Mouse (Mus musculus): ENCODE data around the gene Cdc42ep4. TPM values are rescaled to one million over a fixed set of nuclear protein-coding genes. Genes with fewer than 3 reads are reported as not detected.

The Cdc42ep4 gene
- polyA plus RNA-seq (2015; fragmentation: Nextera tagmentation; extraction: Ambion mirVana): 108 and 119 TPM in 2 replicates

DNA sequence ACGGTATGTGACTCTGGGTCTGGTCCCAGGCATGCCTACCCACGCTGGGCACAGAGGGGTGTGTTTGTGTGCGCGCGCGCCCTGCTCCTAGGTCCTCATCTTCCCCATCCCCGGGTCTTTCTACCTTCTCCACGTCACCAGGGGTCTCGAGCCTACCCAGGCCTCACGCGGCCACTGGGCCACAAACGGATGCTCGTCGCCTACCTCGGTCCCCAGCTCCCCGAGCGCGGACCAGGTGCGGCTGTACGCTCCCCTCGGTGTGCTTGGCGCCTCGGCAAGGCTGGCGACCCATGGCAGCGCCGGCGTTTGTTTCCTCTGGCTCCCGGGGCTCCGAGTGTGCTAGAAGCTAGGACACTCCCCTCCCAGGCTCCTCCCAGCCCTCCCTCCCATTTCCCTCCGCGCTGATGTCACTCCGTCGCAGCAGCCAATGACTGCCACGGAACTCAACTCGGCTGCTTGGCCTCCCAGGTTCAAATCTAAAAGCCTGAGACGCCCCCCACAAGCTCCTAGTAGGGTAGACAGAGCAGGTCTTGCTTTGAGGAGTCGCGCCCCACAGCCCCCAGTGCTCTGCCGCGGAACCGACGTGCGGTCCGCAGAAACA, at the start of gene Cdc42ep4:
Gene Cdc42ep4 (minus strand): TSS at position 398 of the 601 bp plus-strand sequence.
- H3K4me1 ChIP-seq: peaks cover 69% of the 10 kb centered on the region
- WGBS: under 1% methylated on average over 44 of the region's 44 CpGs
- peak; percentile 83 for ATAC-seq (ENCODE audit: insufficient number of reproducible peaks, insufficient read depth, low FRiP score, low TSS enrichment, low read depth)

DNA sequence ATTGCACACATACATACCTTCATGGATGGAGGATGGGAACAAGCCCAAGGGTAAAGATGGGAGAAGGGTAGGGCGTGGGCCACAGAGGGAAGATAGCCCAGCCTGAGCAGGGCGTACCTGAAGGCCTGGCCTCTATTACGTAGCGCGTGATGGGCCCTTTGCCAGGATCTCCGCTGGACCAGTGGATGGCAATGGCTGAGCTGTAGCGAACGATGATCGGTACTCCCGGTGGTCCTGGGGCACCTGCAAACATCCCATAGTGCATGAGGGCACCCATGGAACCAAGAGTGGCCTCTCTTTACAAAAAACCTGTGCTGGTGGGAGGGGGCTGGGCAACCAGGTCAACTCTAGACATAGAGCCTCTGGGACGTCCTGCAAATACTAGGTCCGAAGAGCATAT, 48.3 kb upstream of the Cdc42ep4 start:
- Histone ChIP-seq H3K9me3 (no peaks in the 10 kb centered on the region), H3K27ac (no peak overlapping the region), H3K4me2 (no peak overlapping the region), H3K4me1 (peaks cover 33% of the 10 kb centered on the region), H3K27me3 (no peaks in the 10 kb centered on the region), H3K4me3 (no peak overlapping the region), H3K36me3 (peaks cover 12% of the 10 kb centered on the region; the same call in 1 of the 2 replicates), H3K9ac (no peak overlapping the region)
- 97% methylated on average over 12 of the region's 12 CpGs for WGBS
- no peak for ATAC-seq (ENCODE audit: insufficient number of reproducible peaks, insufficient read depth, low FRiP score, low TSS enrichment, low read depth)

More for the DNA sequence above, at the start of gene Cdc42ep4:
- Histone ChIP-seq H3K27ac (peak within 1 kb of the TSS; percentile 100), H3K36me3 (peaks cover 4% of the 10 kb centered on the region; the same call in 1 of the 2 replicates), H3K9me3 (no peaks in the 10 kb centered on the region), H3K4me2 (peak within 1 kb of the TSS; percentile 80), H3K9ac (peak within 1 kb of the TSS; percentile 95), H3K4me3 (peak within 1 kb of the TSS; percentile 85), H3K27me3 (no peaks in the 10 kb centered on the region)

GRCm38 (mm10) chr11:113799041-113799447, 47.4 kb upstream of the Cdc42ep4 start:
- Histone ChIP-seq H3K27ac (no peak overlapping the region), H3K9ac (no peak overlapping the region), H3K9me3 (no peaks in the 10 kb centered on the region), H3K4me1 (peaks cover 33% of the 10 kb centered on the region), H3K36me3 (0 out of 2 replicates have a peak, but pooled peaks cover 8% of the 10 kb centered on the region), H3K27me3 (no peaks in the 10 kb centered on the region), H3K4me3 (no peak overlapping the region), H3K4me2 (no peak overlapping the region)
- ATAC-seq (ENCODE audit: insufficient number of reproducible peaks, insufficient read depth, low FRiP score, low TSS enrichment, low read depth): no peak
- WGBS: 82% methylated on average over 14 of the region's 14 CpGs

DNA sequence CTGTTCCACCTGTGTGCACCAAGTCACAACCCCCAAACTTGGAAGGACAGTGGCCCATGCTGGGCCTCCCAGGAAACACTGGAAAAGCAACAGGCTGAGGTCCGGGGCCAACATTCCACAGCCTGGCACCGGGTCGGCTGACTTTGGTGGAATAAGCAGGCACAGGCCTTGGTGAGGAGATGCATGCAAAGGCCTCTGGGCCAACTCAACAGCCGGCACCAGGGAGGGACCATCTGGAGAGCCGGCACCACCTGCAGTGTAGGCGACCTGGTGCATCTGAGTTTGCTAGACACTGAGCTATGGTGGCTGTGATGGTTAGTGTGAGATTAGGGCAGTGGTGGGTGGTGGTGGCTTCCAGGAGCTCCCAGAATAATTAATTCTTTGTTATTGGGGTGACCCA, 46.3 kb upstream of the Cdc42ep4 start:
- peaks cover 33% of the 10 kb centered on the region for H3K4me1 ChIP-seq
- H3K27ac ChIP-seq: peak overlapping the region; percentile 64
- 0 out of 2 replicates have a peak, but pooled peaks cover 11% of the 10 kb centered on the region for H3K36me3 ChIP-seq
- peak overlapping the region; percentile 17; the same call in 1 of the 2 replicates for H3K9ac ChIP-seq
- 62% methylated on average over 6 of the region's 6 CpGs for WGBS
- ATAC-seq (ENCODE audit: insufficient number of reproducible peaks, insufficient read depth, low FRiP score, low TSS enrichment, low read depth): no peak
- no peaks in the 10 kb centered on the region for H3K9me3 ChIP-seq
- no peak overlapping the region for H3K4me2 ChIP-seq
- no peaks in the 10 kb centered on the region for H3K27me3 ChIP-seq
- H3K4me3 ChIP-seq: no peak overlapping the region

DNA sequence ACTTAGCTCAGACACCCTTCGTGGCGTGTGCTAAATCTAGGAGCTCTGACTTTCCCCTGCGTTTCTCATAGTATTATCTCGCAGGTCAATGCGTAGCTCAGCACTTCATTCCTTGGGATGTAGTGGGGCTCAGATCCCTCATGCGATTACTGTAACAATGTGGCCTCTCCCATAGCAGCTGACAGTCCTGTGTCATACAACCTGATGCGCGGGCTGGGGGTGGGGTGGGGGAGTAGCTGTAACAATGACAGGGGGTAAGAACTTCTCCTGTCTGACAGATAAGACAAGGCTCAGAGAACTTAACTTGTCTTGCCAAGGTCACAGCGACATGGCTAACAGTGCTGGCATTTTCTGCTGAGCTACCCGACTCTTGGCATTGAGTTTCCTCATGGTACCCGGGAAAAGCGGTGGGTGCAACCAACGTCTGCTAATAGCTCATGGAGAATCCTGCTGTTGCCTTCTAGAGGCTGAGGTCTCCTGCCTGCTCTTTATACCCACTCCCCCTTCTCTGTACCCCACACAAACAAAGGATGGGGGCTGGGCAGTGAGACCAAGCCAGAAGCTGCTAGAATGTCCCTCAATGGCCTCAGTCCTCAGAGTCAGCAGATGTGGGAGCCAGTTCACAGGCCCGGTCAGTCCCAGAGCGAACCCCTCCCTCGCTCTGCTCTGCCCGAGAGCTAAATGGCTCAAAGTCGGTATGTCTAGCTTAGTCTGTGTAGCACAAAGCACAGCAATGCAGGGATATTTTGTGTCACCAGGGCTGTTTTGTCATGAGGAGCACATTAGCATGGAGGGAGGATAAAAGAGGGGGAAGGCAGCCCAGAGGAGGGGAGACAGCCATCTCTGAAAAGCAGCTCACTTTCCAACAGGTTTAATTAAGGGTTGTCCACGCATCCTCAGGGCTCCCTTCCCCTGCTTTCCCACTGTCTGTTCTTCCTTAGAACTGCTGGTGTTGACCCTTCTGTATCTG, 45.6 kb upstream of the Cdc42ep4 start:
- 52% methylated on average over 19 of the region's 19 CpGs for WGBS

DNA sequence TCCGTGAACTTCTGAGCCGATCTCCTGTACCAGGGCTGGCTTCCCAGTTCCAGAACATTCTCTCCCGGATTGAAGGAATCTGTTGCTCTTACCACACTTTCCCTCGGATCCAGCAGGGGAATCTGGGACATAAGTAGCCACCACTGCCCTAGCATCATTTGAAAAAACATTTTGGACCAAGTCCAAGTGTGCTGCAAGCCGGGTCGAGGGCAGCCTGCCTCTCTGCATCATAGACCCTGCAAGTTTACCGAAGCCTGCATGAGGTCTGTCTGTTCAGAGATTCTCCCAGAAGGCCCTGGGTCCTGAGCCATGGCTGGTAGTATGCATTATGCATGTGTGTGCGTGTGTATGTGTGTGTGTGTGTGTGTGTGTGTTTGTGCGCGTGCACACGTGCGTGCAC, 44.2 kb upstream of the Cdc42ep4 start:
- no peaks in the 10 kb centered on the region for H3K27me3 ChIP-seq
- H3K4me1 ChIP-seq: peaks cover 42% of the 10 kb centered on the region
- no peak for ATAC-seq (ENCODE audit: insufficient number of reproducible peaks, insufficient read depth, low FRiP score, low TSS enrichment, low read depth)
- 80% methylated on average over 12 of the region's 12 CpGs for WGBS
- no peak overlapping the region; the same call in 1 of the 2 replicates for H3K27ac ChIP-seq
- no peak overlapping the region for H3K4me2 ChIP-seq
- H3K9ac ChIP-seq: no peak overlapping the region
- H3K9me3 ChIP-seq: no peaks in the 10 kb centered on the region
- H3K4me3 ChIP-seq: no peak overlapping the region
- 0 out of 2 replicates have a peak, but pooled peaks cover 10% of the 10 kb centered on the region for H3K36me3 ChIP-seq

More for the DNA sequence above, 45.6 kb upstream of the Cdc42ep4 start:
- no peak overlapping the region for H3K4me2 ChIP-seq
- no peaks in the 10 kb centered on the region for H3K27me3 ChIP-seq
- no peaks in the 10 kb centered on the region for H3K9me3 ChIP-seq
- H3K36me3 ChIP-seq: 0 out of 2 replicates have a peak, but pooled peaks cover 10% of the 10 kb centered on the region
- no peak overlapping the region for H3K4me3 ChIP-seq
- ATAC-seq (ENCODE audit: insufficient number of reproducible peaks, insufficient read depth, low FRiP score, low TSS enrichment, low read depth): no peak
- peak overlapping the region; percentile 17; the same call in 1 of the 2 replicates for H3K9ac ChIP-seq
- H3K4me1 ChIP-seq: peaks cover 34% of the 10 kb centered on the region
- H3K27ac ChIP-seq: peak overlapping the region; percentile 64

GRCm38 (mm10) chr11:113791357-113792215, 39.9 kb upstream of the Cdc42ep4 start:
- H3K9me3 ChIP-seq: no peaks in the 10 kb centered on the region
- peak overlapping the region; percentile 32 for H3K4me2 ChIP-seq
- H3K4me3 ChIP-seq: no peak overlapping the region
- H3K9ac ChIP-seq: peak overlapping the region; percentile 16
- H3K4me1 ChIP-seq: peaks cover 52% of the 10 kb centered on the region
- peak; percentile 75; the same call in 1 of the 2 replicates for ATAC-seq (ENCODE audit: insufficient number of reproducible peaks, insufficient read depth, low FRiP score, low TSS enrichment, low read depth)
- H3K27me3 ChIP-seq: no peaks in the 10 kb centered on the region
- 0 out of 2 replicates have a peak, but pooled peaks cover 5% of the 10 kb centered on the region for H3K36me3 ChIP-seq
- 37% methylated on average over 16 of the region's 16 CpGs for WGBS
- peak overlapping the region; percentile 77 for H3K27ac ChIP-seq

GRCm38 (mm10) chr11:113789101-113789500, 37.4 kb upstream of the Cdc42ep4 start:
- Histone ChIP-seq H3K27ac (peak overlapping the region; percentile 63), H3K4me2 (no peak overlapping the region), H3K27me3 (no peaks in the 10 kb centered on the region), H3K9ac (no peak overlapping the region), H3K9me3 (no peaks in the 10 kb centered on the region), H3K4me3 (no peak overlapping the region), H3K36me3 (0 out of 2 replicates have a peak, but pooled peaks cover 5% of the 10 kb centered on the region), H3K4me1 (peaks cover 69% of the 10 kb centered on the region)
- no peak for ATAC-seq (ENCODE audit: insufficient number of reproducible peaks, insufficient read depth, low FRiP score, low TSS enrichment, low read depth)
- 26% methylated on average over 1 of the region's 1 CpGs for WGBS

- H3K27ac ChIP-seq: peak overlapping the region; percentile 63
- no peak overlapping the region for H3K9ac ChIP-seq
- 0 out of 2 replicates have a peak, but pooled peaks cover 5% of the 10 kb centered on the region for H3K36me3 ChIP-seq
- 75% methylated on average over 2 of the region's 2 CpGs for whole genome bisulfite sequencing
- no peaks in the 10 kb centered on the region for H3K9me3 ChIP-seq
- peaks cover 69% of the 10 kb centered on the region for H3K4me1 ChIP-seq
- H3K4me2 ChIP-seq: no peak overlapping the region
- ATAC-seq (ENCODE audit: insufficient number of reproducible peaks, insufficient read depth, low FRiP score, low TSS enrichment, low read depth): no peak
- no peak overlapping the region for H3K4me3 ChIP-seq
- no peaks in the 10 kb centered on the region for H3K27me3 ChIP-seq
Observed at GRCm38 (mm10) chr11:113788183-113788789, 36.6 kb upstream of the Cdc42ep4 start.

DNA sequence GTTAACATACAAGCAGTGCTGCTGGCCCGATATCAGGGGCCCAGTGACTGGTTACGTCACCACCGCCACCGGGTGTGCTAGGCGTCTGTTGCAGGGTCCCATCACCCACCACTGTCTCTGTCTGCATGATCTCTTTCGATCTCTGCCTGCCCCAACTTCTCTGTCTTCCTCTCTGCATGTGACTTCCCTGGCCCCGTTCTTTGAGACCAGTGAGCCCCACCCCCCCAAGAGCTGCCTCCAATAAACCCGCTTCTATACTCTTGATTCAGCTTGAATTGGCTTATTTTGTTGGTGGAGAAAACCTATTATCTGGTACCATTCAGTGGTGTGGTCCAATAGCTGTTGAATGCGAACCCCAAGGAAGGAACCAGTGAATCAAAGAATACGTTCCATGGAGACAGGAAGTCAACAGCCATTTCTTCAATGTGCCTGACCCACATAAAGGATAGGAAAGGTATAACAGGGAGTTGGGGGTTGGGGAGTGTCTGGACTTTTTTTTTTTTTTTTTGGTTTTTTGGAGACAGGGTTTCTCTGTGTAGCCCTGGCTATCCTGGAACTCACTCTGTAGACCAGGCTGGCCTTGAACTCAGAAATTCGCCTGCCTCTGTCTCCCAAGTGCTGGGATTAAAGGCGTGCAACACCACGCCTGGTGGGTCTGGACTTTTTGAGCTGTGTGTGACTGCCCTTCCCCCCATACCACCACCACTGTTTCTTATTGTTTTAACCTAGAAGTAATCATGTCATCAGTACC, 35.9 kb upstream of the Cdc42ep4 start:
- H3K36me3 ChIP-seq: no peaks in the 10 kb centered on the region
- WGBS: 83% methylated on average over 13 of the region's 13 CpGs
- no peak overlapping the region for H3K4me3 ChIP-seq
- no peak overlapping the region for H3K9ac ChIP-seq
- no peak for ATAC-seq (ENCODE audit: insufficient number of reproducible peaks, insufficient read depth, low FRiP score, low TSS enrichment, low read depth)
- H3K9me3 ChIP-seq: no peaks in the 10 kb centered on the region
- H3K27me3 ChIP-seq: no peaks in the 10 kb centered on the region
- peak overlapping the region; percentile 99; the same call in 1 of the 2 replicates for H3K27ac ChIP-seq
- peaks cover 69% of the 10 kb centered on the region for H3K4me1 ChIP-seq
- H3K4me2 ChIP-seq: no peak overlapping the region
